Mouse (Mus musculus): ENCODE measurements at regions not wholly inside any gene's neighbourhood (a gene's known extent, or its start where the extent isn't known, plus 50 kb on each side); places are given as distances from the start of the nearest gene placed in this dataset.

- Histone ChIP-seq H3K4me2 (ENCODE audit: low read depth, low read length, poor library complexity, severe bottlenecking) (no peak overlapping the region), H3K4me1 (ENCODE audit: insufficient read depth, low read length) (no peaks in the 10 kb centered on the region), H3K9me3 (ENCODE audit: low read length) (peaks cover 8% of the 10 kb centered on the region; the same call in 1 of the 2 replicates), H3K36me3 (ENCODE audit: insufficient read depth, low read length) (no peaks in the 10 kb centered on the region), H3K27me3 (ENCODE audit: insufficient read depth, low read length) (no peaks in the 10 kb centered on the region), H3K9ac (replicated peaks; ENCODE audit: low read length, poor library complexity, severe bottlenecking) (no peak overlapping the region), H3K4me3 (ENCODE audit: low read depth, low read length) (no peak overlapping the region), H3K27ac (ENCODE audit: low read depth, low read length) (no peak overlapping the region)
- ATAC-seq (ENCODE audit: low FRiP score) (no peak), DNase-seq (ENCODE audit: low spot score) (no peak)
- WGBS, result 53% methylated on average over 14 of the region's 14 CpGs
- no peak for TF ChIP-seq CTCF (IDR thresholded peaks at IDR 0.05)
These were observed 128.7 kb upstream of the Sox2 start for GRCm38 (mm10) chr3:34521357-34522053.

GRCm38 (mm10) chr3:34512503-34513145 lies 137.6 kb upstream of the Sox2 start:
- Histone ChIP-seq H3K4me2 (ENCODE audit: low read depth, low read length, poor library complexity, severe bottlenecking) (no peak overlapping the region), H3K27me3 (ENCODE audit: insufficient read depth, low read length) (no peaks in the 10 kb centered on the region), H3K9me3 (ENCODE audit: low read length) (no peaks in the 10 kb centered on the region; the same call in 1 of the 2 replicates), H3K4me1 (ENCODE audit: insufficient read depth, low read length) (no peaks in the 10 kb centered on the region), H3K36me3 (ENCODE audit: insufficient read depth, low read length) (no peaks in the 10 kb centered on the region), H3K4me3 (ENCODE audit: low read depth, low read length) (no peak overlapping the region), H3K27ac (ENCODE audit: low read depth, low read length) (no peak overlapping the region), H3K9ac (replicated peaks; ENCODE audit: low read length, poor library complexity, severe bottlenecking) (no peak overlapping the region)
- WGBS, result 90% methylated on average over 13 of the region's 13 CpGs
- TF ChIP-seq CTCF (IDR thresholded peaks at IDR 0.05), result no peak
- DNase-seq (ENCODE audit: low spot score) (no peak), ATAC-seq (ENCODE audit: low FRiP score) (no peak)

- ATAC-seq (ENCODE audit: low FRiP score) (no peak), DNase-seq (ENCODE audit: low spot score) (no peak)
- no peak overlapping the region for H3K27ac ChIP-seq (ENCODE audit: low read depth, low read length)
- no peaks in the 10 kb centered on the region for H3K36me3 ChIP-seq (ENCODE audit: insufficient read depth, low read length)
- no peaks in the 10 kb centered on the region for H3K4me1 ChIP-seq (ENCODE audit: insufficient read depth, low read length)
- H3K27me3 ChIP-seq (ENCODE audit: insufficient read depth, low read length), result no peaks in the 10 kb centered on the region
- no peak for TF ChIP-seq CTCF (IDR thresholded peaks at IDR 0.05)
- WGBS, result 87% methylated on average over 4 of the region's 4 CpGs
- H3K4me3 ChIP-seq (ENCODE audit: low read depth, low read length), result no peak overlapping the region
- no peak overlapping the region for H3K4me2 ChIP-seq (ENCODE audit: low read depth, low read length, poor library complexity, severe bottlenecking)
- H3K9ac ChIP-seq (replicated peaks; ENCODE audit: low read length, poor library complexity, severe bottlenecking), result no peak overlapping the region
- no peaks in the 10 kb centered on the region; the same call in 1 of the 2 replicates for H3K9me3 ChIP-seq (ENCODE audit: low read length)
These were observed 139.5 kb upstream of the Sox2 start for GRCm38 (mm10) chr3:34510723-34511122.

DNA sequence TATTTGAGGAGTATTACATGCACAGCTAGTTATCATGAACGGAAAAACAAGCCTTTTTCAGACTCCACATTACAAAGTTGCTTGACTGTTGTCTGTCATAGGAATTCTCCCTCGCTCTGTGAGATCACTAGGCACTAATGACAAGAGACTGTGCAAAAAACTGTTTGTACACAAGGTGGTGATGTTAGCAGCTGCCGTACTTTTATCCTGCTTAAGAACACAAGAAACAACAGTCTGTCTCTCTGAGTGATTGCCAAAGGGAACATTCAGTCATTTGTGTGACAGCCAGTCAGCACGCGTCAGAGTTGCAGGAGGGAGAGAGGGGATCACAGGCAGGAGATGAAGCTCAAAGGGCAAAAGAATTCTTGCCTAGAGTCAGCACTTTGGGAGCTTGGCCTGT lies 141.0 kb upstream of the Sox2 start:
- no peak overlapping the region for H3K4me3 ChIP-seq (ENCODE audit: low read depth, low read length)
- H3K9me3 ChIP-seq (ENCODE audit: low read length), result no peaks in the 10 kb centered on the region
- DNase-seq (ENCODE audit: low spot score) (peak; percentile 58), ATAC-seq (ENCODE audit: low FRiP score) (no peak)
- no peak overlapping the region for H3K27ac ChIP-seq (ENCODE audit: low read depth, low read length)
- H3K27me3 ChIP-seq (ENCODE audit: insufficient read depth, low read length), result no peaks in the 10 kb centered on the region
- no peak overlapping the region for H3K4me2 ChIP-seq (ENCODE audit: low read depth, low read length, poor library complexity, severe bottlenecking)
- TF ChIP-seq CTCF (IDR thresholded peaks at IDR 0.05), result peak; percentile 54
- H3K4me1 ChIP-seq (ENCODE audit: insufficient read depth, low read length), result no peaks in the 10 kb centered on the region
- no peak overlapping the region; the same call in 1 of the 2 replicates for H3K9ac ChIP-seq (replicated peaks; ENCODE audit: low read length, poor library complexity, severe bottlenecking)
- no peaks in the 10 kb centered on the region for H3K36me3 ChIP-seq (ENCODE audit: insufficient read depth, low read length)
- WGBS, result 26% methylated on average over 5 of the region's 5 CpGs

DNA sequence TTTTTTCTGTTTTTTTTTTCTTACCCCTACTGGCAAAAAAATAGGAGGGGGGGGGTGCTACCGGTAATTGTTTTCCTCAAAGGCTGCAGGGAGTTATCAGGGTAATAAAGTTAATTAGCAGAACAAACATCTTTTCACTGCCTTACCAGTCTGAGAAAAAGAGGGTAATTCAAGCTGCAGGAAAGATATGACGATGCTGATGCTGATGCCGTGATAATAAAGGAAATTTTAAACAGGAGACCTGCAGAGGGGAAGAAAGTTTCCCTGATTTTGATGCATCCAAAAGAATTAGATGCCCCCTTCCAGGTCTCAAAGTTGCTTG lies 145.7 kb upstream of the Sox2 start:
- H3K27ac ChIP-seq (ENCODE audit: low read depth, low read length), result no peak overlapping the region
- H3K4me1 ChIP-seq (ENCODE audit: insufficient read depth, low read length), result no peaks in the 10 kb centered on the region
- 35% methylated on average over 3 of the region's 3 CpGs for WGBS
- DNase-seq (ENCODE audit: low spot score) (no peak), ATAC-seq (ENCODE audit: low FRiP score) (no peak)
- no peak overlapping the region for H3K4me3 ChIP-seq (ENCODE audit: low read depth, low read length)
- no peak overlapping the region for H3K4me2 ChIP-seq (ENCODE audit: low read depth, low read length, poor library complexity, severe bottlenecking)
- TF ChIP-seq CTCF (IDR thresholded peaks at IDR 0.05), result no peak
- H3K9me3 ChIP-seq (ENCODE audit: low read length), result no peaks in the 10 kb centered on the region
- H3K27me3 ChIP-seq (ENCODE audit: insufficient read depth, low read length), result no peaks in the 10 kb centered on the region
- H3K9ac ChIP-seq (replicated peaks; ENCODE audit: low read length, poor library complexity, severe bottlenecking), result no peak overlapping the region
- H3K36me3 ChIP-seq (ENCODE audit: insufficient read depth, low read length), result no peaks in the 10 kb centered on the region

GRCm38 (mm10) chr3:34503874-34504572 lies 146.2 kb upstream of the Sox2 start:
- DNase-seq (ENCODE audit: low spot score), result no peak
- no peak for ATAC-seq (ENCODE audit: low FRiP score)
- 59% methylated on average over 13 of the region's 13 CpGs for WGBS

More at GRCm38 (mm10) chr3:34503874-34504572, 146.2 kb upstream of the Sox2 start:
- Histone ChIP-seq H3K36me3 (ENCODE audit: insufficient read depth, low read length) (no peaks in the 10 kb centered on the region), H3K27ac (ENCODE audit: low read depth, low read length) (no peak overlapping the region), H3K27me3 (ENCODE audit: insufficient read depth, low read length) (no peaks in the 10 kb centered on the region), H3K4me1 (ENCODE audit: insufficient read depth, low read length) (no peaks in the 10 kb centered on the region), H3K4me2 (ENCODE audit: low read depth, low read length, poor library complexity, severe bottlenecking) (no peak overlapping the region), H3K9me3 (ENCODE audit: low read length) (no peaks in the 10 kb centered on the region), H3K9ac (replicated peaks; ENCODE audit: low read length, poor library complexity, severe bottlenecking) (no peak overlapping the region), H3K4me3 (ENCODE audit: low read depth, low read length) (no peak overlapping the region)
- TF ChIP-seq CTCF (IDR thresholded peaks at IDR 0.05), result no peak
